Mouse (Mus musculus): ENCODE measurements around the gene Acvr1.

- TF ChIP-seq GATA1 (IDR thresholded peaks at IDR 0.05; ENCODE audit: borderline replicate concordance, low read length) (no peak), CTCF (IDR thresholded peaks at IDR 0.05; ENCODE audit: low read depth, low read length) (no peak), TAL1 (conservative IDR thresholded peaks at IDR 0.05; ENCODE audit: low read depth, low read length) (no peak), POLR2AphosphoS5 (IDR thresholded peaks at IDR 0.05; ENCODE audit: insufficient replicate concordance, low read depth, low read length) (no peak)
Observed at GRCm38 (mm10) chr2:58597556-58597955, 30.6 kb upstream of the Acvr1 start.

All from G1E (cell line).